Mouse (Mus musculus) kidney, postnatal 36 days (tissue): ENCODE measurements around the gene Mtch1.

Experiments used
- DNase-seq, 2 experiments: peaks; one replicate each; pipeline ENCODE4 v3.0.0; 2021 to 2022; ENCODE audit warnings: mixed read lengths in 2 of 2

Mtch1 gene

DNA sequence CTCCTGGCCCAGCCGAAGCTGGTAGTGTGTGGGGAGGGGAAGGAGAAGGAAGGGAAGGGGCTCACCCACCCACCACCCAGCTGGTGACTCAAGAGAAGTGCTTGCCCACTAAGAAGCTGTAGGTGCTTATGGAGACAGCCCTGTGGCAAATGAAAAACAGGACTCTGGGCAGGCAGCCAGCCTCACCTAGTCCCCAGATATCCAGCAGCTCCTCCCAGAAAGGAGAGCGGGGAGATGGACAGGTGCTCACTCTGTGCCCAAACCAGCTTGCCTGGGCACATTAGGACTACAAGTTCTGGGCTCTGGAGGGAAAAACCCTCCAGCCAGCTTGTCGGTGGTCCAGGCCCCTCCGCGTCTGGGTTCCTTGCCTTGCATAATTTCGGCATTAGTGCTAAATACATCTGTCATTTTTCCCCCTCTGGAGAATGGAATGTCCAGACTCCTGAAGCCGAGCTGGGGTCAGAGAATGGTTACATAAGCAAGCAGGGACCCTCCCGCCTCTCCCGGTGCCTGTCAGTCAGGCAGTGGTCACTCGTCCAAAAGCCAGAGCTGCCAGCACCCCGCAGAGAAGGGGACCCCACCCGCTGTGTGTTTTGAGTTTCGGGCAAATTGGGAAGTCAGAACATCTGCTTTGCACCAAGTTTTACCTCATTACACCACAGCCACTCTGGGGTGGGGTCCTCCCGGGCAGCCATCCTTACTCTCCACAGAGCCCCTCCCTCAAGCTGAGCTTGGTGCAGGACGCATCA lies 42.5 kb downstream of the Mtch1 start:
- DNase-seq = peak in 1 of 2 experiments; percentile 68

DNA sequence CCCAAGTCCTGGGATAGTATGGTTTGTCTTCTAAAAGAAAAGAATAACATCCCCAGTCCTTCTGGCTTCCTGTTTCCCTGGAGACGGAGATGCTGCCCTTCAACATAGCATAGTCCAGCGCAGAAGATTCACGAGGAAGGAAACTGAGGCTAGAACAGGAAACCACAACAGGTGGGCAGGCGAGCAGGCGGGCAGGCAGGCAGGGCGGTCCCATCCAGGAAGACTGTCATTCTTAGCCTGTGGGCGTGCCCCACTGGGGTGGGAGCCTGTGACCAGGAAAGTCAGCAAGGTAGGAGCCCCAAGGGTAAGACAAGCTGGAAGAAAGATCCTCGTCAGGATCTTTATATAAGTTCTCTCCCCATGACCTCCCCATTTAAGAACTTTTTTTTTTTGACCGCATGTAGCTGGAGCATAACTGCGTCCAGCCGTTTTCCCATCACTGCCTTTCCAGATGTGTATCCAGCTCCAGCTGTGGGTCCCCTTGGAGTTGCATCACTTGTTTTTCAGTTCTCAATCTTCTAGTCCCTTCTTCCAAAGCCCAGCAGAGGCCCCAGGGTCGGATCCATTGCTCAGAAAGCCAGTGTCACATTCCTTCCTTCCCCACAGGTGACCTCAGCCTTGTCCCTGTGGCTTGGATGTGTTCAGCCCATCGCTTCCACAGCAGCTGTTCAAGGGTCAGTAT lies 43.2 kb downstream of the Mtch1 start:
- DNase-seq = no peak

DNA sequence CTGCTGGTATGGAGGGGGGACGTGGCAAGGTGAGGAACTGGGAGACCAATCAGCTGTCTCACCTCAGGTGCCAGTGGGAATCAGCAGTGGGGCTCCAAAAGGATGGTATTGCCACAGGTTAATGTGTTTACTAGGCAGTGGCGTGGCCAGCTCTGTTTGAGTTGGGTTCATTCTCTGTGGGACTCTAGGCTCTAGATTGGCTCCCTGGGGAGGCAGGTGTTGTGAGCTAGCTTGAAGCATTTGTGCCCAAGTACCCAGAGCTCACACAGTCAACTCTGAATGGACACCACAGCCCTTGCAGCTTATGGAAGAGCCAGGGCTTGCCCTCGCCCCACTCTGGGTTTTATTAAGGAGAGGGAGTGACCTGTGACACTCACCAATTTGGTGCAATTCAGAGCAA lies 43.9 kb downstream of the Mtch1 start:
- no peak for DNase-seq

DNA sequence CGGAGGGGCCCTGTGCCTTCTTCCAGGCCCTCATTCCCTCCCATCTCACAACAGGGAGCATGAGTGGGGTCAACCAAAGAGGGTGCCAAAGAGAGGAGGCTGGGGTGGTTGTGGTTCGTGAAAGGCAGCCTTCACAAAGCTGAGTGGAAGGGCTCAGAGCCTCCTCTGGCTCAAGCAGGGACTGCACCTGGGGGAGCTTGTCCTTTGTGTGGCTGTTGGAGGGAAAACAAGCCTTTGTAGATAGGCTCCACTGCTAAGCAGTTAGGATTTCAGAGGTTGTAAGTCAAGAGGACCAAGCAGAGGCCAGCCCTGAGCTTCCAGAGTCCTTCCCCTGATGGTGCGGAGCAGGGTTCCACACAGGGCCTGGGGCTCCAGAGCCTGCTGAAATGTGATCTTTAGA lies 44.6 kb downstream of the Mtch1 start:
- DNase-seq = no peak

DNA sequence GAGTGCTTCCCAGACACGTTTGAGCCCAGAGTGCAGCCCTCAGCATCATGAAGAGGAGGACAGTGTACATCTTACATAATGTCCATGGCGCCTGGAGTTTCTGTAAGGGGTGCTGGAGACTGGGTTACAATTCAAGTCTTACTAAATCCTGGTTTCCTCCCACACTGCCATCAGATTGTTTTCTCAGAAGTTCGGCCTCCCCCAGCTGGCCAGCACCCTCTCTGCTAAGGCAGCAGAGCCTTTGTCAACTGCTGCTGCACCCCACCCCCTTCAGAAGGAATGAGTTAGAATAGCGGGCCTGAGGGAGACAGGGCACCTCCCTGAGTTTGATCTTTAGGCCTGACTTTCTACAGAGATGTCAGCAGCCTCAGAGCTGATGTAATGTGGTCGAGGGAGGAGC lies 45.6 kb downstream of the Mtch1 start:
- no peak for DNase-seq

DNA sequence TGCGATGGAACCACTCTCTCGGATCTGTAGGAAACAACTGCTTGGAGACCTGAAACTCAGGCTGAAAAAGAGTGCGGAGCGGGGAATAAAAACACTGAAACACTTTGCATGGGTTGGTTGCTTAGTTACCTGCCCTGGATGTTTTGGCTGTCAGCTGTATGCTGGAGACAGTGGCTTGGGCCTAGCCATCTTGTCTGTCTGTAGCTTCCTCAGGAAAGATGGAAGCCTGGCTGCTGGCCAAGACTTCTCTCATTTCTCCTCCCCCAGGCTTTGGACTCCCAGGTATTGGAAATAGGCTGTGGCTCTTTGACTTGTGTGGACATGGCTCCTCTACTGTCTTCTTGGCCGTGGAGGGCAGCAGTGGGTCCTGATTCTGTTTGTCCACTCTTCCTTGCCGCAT lies 46.3 kb downstream of the Mtch1 start:
- DNase-seq = peak in 1 of 2 experiments; percentile 49

DNA sequence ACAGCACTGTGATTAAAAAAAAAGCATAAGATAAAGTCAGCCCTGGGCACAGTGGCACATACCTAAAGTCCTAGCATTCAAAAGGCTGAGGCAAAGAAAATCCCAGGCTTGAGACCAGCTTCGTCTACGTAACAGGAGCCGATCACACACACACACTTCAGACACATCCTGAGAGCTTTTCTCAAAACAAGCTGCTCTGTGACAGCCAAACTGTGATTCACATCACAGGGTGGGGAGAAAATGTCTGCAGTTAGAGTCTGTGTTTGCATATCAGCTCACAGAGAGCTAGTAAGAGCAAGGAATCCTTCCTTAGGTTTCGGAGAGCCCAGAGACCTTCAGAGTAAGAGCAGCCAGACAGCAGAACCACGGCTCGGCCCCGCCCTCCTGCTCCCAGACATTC lies 46.8 kb downstream of the Mtch1 start:
- DNase-seq = no peak

DNA sequence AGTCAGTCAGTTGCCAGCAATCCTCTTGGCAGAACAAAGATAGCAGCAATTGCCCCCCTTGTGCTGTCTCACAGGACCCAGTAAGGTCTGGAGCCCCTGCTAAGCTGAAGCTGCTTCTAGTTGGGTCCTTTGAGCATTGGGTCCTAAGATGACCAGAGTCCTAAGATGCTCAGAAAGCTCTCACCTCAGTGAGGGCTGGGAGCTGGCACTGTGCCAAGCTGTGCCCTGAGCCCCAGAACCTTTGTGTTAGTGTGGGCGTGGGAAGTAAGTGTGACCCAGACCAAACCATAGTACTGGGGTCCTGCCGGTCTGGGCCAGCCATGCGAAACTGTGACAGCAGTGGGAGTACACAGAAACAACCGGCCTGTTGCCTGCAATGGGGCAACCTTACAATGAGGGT lies 48.5 kb downstream of the Mtch1 start:
- DNase-seq = no peak

DNA sequence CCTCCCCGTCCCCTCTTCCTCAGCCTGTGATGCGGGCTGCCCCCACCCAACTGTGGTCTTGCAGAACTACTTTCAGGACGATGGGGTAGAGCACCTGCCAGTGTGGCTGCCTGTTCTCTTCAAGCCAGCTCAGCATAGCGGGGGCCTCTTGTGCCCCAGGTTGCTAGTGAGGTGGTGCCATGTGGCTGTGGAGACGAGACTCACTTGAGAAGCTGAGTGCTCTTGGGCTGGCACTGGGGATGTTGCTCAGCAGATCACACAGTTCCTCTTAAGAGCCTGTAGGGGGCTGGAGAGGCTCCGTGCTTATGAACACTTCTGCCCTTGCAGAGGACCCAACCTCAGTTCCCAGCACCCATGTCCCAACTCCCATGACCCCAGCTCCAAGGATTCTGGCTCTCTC lies 49.9 kb downstream of the Mtch1 start:
- DNase-seq = no peak

DNA sequence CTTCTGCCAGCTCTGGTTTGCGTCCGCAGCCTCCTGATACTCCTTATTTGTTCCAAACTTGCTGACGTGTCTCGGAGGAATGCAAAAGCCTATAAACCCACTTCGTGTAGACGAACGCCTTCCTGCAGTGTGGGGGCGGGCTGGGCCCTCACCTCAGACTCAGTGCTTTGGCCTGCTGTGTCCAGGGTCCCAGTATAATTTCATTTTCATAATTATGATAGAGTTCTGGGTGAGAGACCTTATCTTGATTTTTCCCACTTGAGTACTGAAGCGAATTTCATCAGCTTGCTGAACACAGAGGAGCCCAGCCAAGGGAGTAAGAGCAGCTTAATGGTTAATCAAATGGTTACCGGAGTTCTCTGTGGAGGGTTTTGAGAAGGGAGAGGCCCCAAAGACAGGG lies 50.4 kb downstream of the Mtch1 start:
- peak in 1 of 2 experiments; percentile 47 for DNase-seq

DNA sequence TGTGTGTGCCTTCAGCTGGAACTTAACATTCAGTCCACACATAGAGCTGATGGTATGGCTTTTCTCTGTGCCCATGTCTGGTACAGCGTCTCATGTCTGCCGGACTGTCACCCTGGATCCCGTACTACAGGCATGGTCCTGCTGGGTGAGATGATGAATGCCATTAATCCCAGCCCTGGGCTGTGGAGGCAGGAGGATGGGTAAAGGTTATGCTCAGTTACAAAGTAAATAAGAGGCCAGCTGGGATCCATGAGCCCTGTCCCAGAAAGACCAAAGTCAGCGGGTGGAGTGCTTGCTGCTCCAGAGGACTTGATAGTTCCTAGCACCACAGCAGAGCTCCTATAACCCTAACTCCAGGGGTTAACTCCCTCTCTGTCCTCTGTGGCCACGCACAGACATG lies 51.9 kb downstream of the Mtch1 start:
- no peak for DNase-seq

DNA sequence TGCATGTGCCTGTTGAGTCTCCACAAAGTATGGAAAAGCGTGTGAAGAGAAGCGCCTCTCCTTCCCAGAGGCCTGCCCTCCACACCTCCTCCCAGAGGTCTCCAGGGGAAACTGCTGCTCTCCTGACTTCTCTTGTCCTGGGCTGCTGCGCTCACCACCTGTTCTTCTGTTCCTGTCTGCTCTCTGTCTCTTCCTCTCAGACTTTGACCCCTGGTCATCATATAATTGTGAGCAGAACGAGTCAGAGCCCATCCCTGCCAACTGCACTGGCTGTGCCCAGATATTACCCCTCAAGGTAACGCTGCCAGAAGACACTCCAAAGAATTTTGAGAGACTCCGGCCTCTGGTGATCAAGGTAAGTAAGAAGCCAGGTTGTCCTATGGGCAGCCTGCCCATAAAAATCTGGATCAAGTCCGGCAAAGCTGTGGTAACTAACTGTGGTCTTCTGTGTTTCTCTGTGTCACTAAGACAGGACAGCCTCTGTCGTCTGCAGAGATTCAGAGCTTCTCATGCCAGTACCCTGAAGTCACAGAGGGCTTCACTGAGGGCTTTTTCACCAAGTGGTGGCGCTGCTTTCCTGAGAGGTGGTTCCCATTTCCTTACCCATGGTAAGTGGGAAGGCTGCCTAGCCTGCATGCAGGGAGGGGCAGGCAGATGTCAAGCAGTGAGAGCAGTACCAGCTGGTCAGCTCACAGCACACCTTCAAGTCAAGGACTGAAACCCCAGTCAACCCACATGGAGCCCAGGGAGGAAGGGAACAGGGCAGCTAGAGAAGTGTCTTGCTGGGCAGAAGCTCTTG lies 53.7 kb downstream of the Mtch1 start:
- DNase-seq = peak; percentile 50 to 72

DNA sequence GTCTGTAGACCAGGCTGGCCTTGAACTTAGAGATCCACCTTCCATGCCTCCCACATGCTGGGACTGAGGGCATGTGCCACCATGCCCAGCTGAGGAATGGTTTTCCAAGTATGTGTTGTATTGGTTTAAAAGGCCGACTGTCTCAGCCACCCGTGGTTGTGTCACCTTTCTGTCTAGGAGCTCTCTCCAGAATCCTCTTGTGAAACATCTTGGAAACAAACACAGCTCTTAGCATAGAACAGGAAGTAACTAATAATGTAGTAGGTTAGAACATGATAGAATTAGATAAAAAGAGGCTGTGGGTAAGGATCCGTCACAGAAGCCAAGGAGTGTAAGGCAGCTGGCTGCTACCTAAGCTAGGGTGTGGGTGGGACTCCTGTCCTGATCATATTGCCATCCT lies 54.7 kb downstream of the Mtch1 start:
- DNase-seq = no peak

DNA sequence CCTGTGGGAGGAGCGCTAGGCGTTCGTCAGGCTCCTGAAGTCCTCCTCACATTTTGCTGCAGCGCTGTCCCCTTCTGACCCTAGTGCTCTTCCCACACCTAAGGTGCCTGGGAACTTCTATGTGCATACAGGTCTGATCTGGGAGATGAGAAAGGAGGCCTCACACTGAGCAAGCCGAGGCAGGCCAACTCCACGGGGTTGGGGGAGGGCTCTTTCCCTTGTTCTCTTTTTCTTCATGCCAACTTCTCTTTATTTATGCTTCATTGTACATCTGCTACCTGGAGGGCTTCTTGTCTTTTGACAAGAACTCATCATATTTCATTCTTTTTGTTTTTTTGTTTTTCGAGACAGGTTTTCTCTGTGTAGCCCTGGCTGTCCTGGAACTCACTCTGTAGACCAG lies 55.9 kb downstream of the Mtch1 start:
- DNase-seq = no peak

DNA sequence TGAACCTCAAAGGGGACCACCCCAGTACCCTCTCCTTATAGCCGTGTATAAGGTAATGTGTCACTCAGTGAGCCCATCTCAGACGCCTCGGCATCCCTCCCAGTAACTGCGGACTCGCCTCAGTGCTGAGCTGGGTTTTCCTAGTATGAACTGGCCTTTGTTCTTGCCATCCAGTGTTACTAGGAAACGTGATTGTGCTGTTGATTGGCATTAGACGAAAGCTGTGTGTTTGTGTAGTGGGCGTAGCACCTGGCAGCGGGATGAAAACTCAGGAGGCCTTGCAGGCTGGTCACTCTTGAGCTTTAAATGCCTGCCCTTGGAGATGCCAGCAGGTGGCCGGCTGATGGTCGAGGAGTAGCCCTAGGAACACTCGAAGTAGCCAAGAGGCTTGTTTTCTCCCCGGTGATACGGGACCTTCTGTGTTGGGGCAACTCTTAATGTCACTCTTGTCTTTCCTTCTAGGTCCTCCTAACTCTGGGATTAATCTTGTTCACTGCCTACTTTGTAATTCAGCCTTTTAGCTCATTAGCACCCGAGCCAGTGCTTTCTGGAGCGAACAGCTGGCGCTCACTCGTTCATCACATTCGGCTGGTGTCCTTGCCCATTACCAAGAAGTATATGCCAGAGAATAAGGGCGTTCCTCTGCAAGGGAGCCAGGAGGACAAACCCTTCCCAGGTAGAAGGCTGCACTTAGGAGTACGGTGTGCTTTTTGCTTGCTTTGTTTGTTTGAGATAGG lies 65.3 kb downstream of the Mtch1 start:
- no peak for DNase-seq
